Mouse (Mus musculus) testis, adult 2 months (tissue): Measurements from ENCODE around the gene Gm44965. TPM values are rescaled to one million over a fixed set of nuclear protein-coding genes. Genes with fewer than 3 reads are reported as not detected.

ENCODE experiments used
- H3K27ac ChIP-seq: fragments of 200-500 bp; 2 replicates; pipeline ENCODE4 v1.5.1; 2012; ENCODE audit warnings: low read depth, low read length; ENCODE audit not compliant: control insufficient read depth, insufficient read depth
- H3K27me3 ChIP-seq: fragments of 200-500 bp; 2 replicates; pipeline ENCODE4 v1.6.1; 2012; ENCODE audit warnings: mild to moderate bottlenecking, low read length, moderate library complexity; ENCODE audit not compliant: control insufficient read depth, insufficient read depth
- H3K36me3 ChIP-seq: fragments of 200-500 bp; 2 replicates; pipeline ENCODE4 v1.6.1; 2012; ENCODE audit warnings: mild to moderate bottlenecking, low read length; ENCODE audit not compliant: control insufficient read depth, insufficient read depth
- H3K4me1 ChIP-seq: fragments of 200-500 bp; 2 replicates; pipeline ENCODE4 v1.6.1; 2012; ENCODE audit warnings: low read length; ENCODE audit not compliant: control insufficient read depth, insufficient read depth
- H3K4me3 ChIP-seq: fragments of 200-500 bp; 2 replicates; pipeline ENCODE4 v1.5.1; 2012; ENCODE audit warnings: low read depth, mild to moderate bottlenecking, low read length, moderate library complexity, mixed read lengths; ENCODE audit not compliant: control insufficient read depth
- CTCF ChIP-seq: fragments of 200-500 bp; IDR thresholded peaks from 2 replicates; pipeline ENCODE4 v1.5.1; 2012; ENCODE audit warnings: low read depth, mild to moderate bottlenecking, inconsistent platforms, low read length, moderate library complexity; ENCODE audit not compliant: control insufficient read depth, insufficient read depth, insufficient replicate concordance
- POLR2A ChIP-seq: fragments of 200-500 bp; IDR thresholded peaks from 2 replicates; pipeline ENCODE4 v1.6.1; 2012; ENCODE audit warnings: low read depth, mild to moderate bottlenecking, inconsistent platforms, low read length, moderate library complexity; ENCODE audit not compliant: control insufficient read depth
- polyA plus RNA-seq: library from polyadenylated mRNA; depleted of rRNA; stranded (reverse); fragments of >200 nt; gene quantifications from 2 replicates; pipeline ENCODE4 v1.2.3, GENCODE M21; 2012

The Gm44965 gene
- polyA plus RNA-seq, 1 experiment, result not detected

DNA sequence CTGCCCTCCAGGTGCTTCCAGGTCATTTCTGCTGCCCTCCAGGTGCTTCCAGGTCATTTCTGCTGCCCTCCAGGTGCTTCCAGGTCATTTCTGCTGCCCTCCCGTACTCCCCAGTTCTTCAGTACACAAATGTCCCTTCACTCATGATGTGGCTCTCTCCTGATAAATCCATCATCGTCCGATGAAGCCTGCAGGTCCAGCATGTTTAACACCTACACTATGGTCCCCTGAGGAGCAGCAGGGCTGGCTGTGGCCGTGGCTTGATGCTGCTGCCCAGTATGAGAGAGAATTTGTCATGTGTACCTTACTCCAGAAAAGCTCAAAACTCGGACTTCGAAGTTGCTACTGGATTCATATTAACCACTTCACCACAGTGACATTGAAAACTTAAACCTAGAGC is 47.6 kb downstream of the Gm44965 start:
- TF ChIP-seq CTCF, result no peak
- no peak for TF ChIP-seq POLR2A
- Histone ChIP-seq H3K27ac (no peak overlapping the region), H3K27me3 (no peaks in the 10 kb centered on the region), H3K4me3 (no peak overlapping the region), H3K4me1 (no peaks in the 10 kb centered on the region; the same call in 1 of the 2 replicates), H3K36me3 (no peaks in the 10 kb centered on the region)

DNA sequence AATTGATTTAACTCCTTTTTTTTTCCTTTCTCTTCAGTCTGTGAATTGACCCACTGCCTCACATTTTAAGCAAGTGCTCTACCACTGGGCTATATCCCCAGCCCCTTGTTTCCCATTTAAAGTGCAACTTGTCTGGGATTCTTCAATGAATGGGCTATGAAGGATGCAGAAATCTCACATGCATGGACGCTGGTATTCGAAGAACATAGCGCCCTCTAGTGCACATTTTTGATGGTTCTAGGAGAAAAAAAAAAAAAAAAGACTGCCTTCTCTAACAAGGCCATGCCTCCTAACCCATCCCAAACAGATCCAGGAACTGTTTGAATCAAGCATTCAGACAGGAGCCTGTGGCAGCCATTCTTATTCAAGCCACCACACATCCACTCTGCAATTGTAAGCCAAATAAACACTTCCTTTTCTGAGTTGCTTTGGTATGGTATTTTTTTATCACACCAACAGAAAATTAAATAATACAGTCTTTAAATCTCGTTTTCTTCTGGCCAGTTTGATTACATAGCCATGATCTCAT is 49.1 kb downstream of the Gm44965 start:
- Histone ChIP-seq H3K4me1 (no peaks in the 10 kb centered on the region; the same call in 1 of the 2 replicates), H3K27me3 (no peaks in the 10 kb centered on the region), H3K36me3 (no peaks in the 10 kb centered on the region), H3K27ac (no peak overlapping the region), H3K4me3 (no peak overlapping the region)
- no peak for TF ChIP-seq CTCF
- no peak for TF ChIP-seq POLR2A

DNA sequence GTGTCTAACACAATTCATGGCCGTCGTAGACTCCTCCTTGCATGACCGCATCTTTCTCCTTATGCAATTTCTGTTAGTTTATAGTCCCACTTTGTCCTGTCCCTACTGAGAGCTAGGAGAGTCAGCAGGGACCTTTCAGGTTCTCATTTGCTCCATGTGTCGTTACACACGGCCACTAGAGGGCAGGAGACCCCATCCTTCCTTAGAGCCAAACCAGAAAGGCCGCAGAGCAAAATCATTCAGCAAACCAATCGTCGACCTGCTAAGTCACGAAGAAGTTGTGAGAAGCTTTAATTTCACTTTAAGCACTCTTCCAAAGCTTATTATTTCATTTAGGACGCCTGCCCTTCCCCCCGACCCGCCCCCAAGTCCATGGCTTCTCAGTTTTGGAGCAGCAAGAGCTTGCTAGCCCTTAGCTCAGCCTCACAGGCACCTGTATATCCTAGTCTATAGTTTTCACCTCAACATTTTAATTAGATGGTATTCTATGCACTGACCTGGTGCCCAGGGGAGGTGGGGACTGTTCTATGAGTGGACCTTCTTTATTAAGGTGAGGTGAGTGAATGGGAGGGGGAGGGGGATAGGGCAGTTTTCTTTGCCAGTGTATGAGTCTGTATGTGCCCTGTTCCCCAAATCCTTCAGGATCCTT is 52.0 kb downstream of the Gm44965 start:
- no peaks in the 10 kb centered on the region for H3K27me3 ChIP-seq
- peak; percentile 71; the same call in 1 of the 2 replicates for TF ChIP-seq CTCF
- TF ChIP-seq POLR2A, result no peak

DNA sequence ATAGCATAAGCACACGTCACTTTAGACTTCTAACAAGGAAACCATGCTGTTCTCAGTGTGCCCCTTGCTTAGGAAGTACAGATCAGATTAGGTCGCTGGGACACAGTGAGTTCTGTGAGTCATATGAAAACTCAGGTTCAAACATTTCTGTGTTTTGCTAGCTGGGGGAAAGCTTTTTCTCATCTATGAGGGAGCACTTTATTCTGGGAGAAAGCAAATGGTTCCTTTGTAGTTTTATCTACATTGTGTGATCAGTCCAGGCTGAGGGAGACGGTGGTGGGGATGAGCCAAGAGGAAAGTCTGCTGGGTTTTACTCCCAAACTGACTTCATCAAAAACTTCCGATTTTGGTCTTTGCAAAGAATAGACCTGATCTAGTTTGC is 52.6 kb downstream of the Gm44965 start:
- Histone ChIP-seq H3K27me3 (no peaks in the 10 kb centered on the region), H3K4me3 (no peak overlapping the region), H3K27ac (no peak overlapping the region), H3K4me1 (no peaks in the 10 kb centered on the region; the same call in 1 of the 2 replicates), H3K36me3 (no peaks in the 10 kb centered on the region)
- TF ChIP-seq POLR2A, result no peak
- no peak for TF ChIP-seq CTCF

More for the DNA sequence above, 52.0 kb downstream of the Gm44965 start:
- Histone ChIP-seq H3K27ac (no peak overlapping the region), H3K4me1 (no peaks in the 10 kb centered on the region; the same call in 1 of the 2 replicates), H3K4me3 (no peak overlapping the region), H3K36me3 (no peaks in the 10 kb centered on the region)

DNA sequence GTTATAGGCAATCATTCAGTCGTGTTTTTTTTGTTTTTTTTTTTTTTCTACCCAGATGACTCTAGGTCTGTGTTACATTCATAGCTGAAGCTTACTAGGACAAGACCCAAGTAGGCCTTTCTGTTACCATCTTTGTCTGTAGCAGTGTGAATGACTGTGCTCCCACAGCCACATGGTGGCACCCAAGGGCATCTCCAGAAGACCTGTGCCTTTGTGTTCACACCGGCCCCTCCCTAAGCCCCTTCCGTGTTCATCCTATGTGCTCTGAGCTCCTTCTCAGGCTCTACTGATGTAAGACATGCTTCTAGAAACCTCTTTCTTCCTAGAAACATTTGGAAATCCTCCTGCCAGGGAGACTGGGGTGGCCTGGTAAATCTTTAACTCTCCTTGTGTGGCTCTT is 53.3 kb downstream of the Gm44965 start, which contains the start of gene Gimap8:
TSS of gene Gimap8 (plus strand) at position 240 of the 400 bp plus-strand sequence.
- no peak within 1 kb of the TSS for H3K4me3 ChIP-seq
- TF ChIP-seq CTCF, result peak; percentile 19; the same call in 1 of the 2 replicates
- no peak for TF ChIP-seq POLR2A
- H3K27me3 ChIP-seq, result no peaks in the 10 kb centered on the region
- no peaks in the 10 kb centered on the region for H3K36me3 ChIP-seq
- no peak within 1 kb of the TSS for H3K27ac ChIP-seq
- H3K4me1 ChIP-seq, result no peaks in the 10 kb centered on the region; the same call in 1 of the 2 replicates

DNA sequence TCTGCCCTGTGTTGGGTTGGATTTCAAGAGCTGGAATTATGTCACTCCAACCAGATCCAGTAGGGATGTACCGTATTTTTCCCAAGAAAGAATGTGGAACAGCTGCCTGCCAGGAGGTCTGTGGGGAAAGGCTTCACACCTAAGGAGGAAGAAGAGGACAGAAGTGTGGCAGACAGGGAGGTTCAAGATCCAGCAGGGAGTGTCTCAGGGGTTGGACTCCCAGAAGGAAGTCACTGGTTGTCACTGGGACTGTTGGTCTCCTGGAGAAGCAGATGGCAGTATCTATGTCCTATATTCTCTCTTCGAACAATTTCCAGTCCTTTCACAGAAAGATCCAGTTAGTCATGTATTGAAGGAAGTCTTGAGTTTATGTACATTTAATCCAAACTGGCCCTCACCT is 53.9 kb downstream of the Gm44965 start:
- Histone ChIP-seq H3K36me3 (no peaks in the 10 kb centered on the region), H3K4me3 (no peak overlapping the region), H3K4me1 (no peaks in the 10 kb centered on the region; the same call in 1 of the 2 replicates), H3K27ac (no peak overlapping the region), H3K27me3 (no peaks in the 10 kb centered on the region)
- TF ChIP-seq CTCF, result no peak

DNA sequence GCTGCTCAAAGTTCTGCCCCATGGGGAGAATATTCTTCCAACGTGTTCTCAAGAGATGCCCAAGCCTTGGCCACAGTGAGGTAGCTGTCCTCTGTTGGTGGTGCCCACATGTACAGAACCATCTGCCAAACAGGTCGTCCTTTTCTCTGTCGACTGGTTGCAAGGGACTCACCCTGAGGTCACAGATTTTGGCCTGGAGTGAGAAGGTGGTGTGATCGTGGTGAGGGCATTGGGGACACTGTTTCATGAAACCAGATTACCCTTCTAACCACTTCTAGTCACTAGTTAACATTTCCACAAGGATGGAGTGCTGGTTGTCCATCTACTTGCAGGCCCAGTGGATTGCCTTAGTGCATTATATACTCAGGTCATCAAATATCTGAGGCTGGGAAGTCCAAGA is 55.0 kb downstream of the Gm44965 start:
- H3K4me1 ChIP-seq, result no peaks in the 10 kb centered on the region; the same call in 1 of the 2 replicates
- no peaks in the 10 kb centered on the region for H3K27me3 ChIP-seq
- no peak overlapping the region for H3K27ac ChIP-seq
- no peak for TF ChIP-seq POLR2A
- no peak for TF ChIP-seq CTCF
- H3K36me3 ChIP-seq, result no peaks in the 10 kb centered on the region
- H3K4me3 ChIP-seq, result no peak overlapping the region

DNA sequence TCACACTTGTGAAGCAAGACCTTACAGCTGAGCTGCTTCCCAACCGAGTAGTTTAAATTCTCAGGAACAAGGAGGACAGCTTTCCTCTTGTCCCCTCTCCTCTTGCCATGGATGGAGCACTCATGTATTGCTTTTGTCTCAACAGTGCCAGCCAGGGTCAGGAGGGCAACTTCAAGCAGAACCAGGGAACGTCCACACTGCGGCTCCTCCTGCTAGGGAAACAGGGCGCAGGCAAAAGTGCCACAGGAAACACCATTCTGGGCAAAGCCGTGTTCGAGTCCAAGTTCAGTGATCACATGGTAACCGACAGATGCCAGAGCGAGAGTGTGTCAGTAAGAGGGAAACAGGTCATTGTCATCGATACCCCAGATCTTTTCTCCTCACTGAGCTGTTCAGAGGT is 56.3 kb downstream of the Gm44965 start:
- Histone ChIP-seq H3K36me3 (no peaks in the 10 kb centered on the region), H3K4me3 (no peak overlapping the region), H3K27ac (no peak overlapping the region), H3K27me3 (no peaks in the 10 kb centered on the region), H3K4me1 (no peaks in the 10 kb centered on the region; the same call in 1 of the 2 replicates)
- TF ChIP-seq CTCF (no peak), POLR2A (no peak)
